Mouse (Mus musculus): ENCODE measurements at regions not wholly inside any gene's neighbourhood (a gene's known extent, or its start where the extent isn't known, plus 50 kb on each side); places are given as distances from the start of the nearest gene placed in this dataset.

- DNase-seq = peak; percentile 100
Observed at GRCm38 (mm10) chr15:85634322-85635141, 52.3 kb upstream of the Wnt7b start.

- DNase-seq = no peak
Observed at GRCm38 (mm10) chr15:85635425-85635824, 53.2 kb upstream of the Wnt7b start.

GRCm38 (mm10) chr15:85639566-85639965 lies 57.3 kb upstream of the Wnt7b start:
- no peak for DNase-seq

- peak; percentile 48 for DNase-seq
Observed at GRCm38 (mm10) chr15:85641120-85642080, 59.1 kb upstream of the Wnt7b start.

GRCm38 (mm10) chr15:85645396-85645795 lies 63.1 kb upstream of the Wnt7b start:
- no peak for DNase-seq

- peak; percentile 88 for DNase-seq
Observed at GRCm38 (mm10) chr15:85645971-85646638, 63.8 kb upstream of the Wnt7b start.

- peak; percentile 43 for DNase-seq
Observed at GRCm38 (mm10) chr15:85646639-85647277, 64.5 kb upstream of the Wnt7b start.

- DNase-seq = no peak
Observed at GRCm38 (mm10) chr15:85647593-85647992, 65.3 kb upstream of the Wnt7b start.

GRCm38 (mm10) chr15:85650241-85650640 lies 68.0 kb upstream of the Wnt7b start:
- no peak for DNase-seq

GRCm38 (mm10) chr15:85651718-85652420 lies 69.6 kb upstream of the Wnt7b start:
- no peak for DNase-seq

GRCm38 (mm10) chr15:85652431-85652830 lies 70.2 kb upstream of the Wnt7b start:
- no peak for DNase-seq

GRCm38 (mm10) chr15:85652871-85653337 lies 70.6 kb upstream of the Wnt7b start:
- peak; percentile 56 for DNase-seq

GRCm38 (mm10) chr15:85653421-85654401 lies 71.4 kb upstream of the Wnt7b start:
- DNase-seq = peak; percentile 93

- no peak for DNase-seq
Observed at GRCm38 (mm10) chr15:85654791-85655190, 72.5 kb upstream of the Wnt7b start.

- peak; percentile 65 for DNase-seq
Observed at GRCm38 (mm10) chr15:85655751-85656167, 73.5 kb upstream of the Wnt7b start.

- DNase-seq = no peak
Observed at GRCm38 (mm10) chr15:85656852-85657251, 74.6 kb upstream of the Wnt7b start.

- peak; percentile 78 for DNase-seq
Observed at GRCm38 (mm10) chr15:85657441-85657989, 75.2 kb upstream of the Wnt7b start.

- peak; percentile 69 for DNase-seq
Observed at GRCm38 (mm10) chr15:85658101-85658885, 76.0 kb upstream of the Wnt7b start.

Measured in adrenal gland, adult 2 months (tissue).